Mouse (Mus musculus): ENCODE measurements around the gene Slc28a1.

GRCm38 (mm10) chr7:81137292-81137691 is 22.7 kb downstream of the Slc28a1 start:
- TF ChIP-seq POLR2A (IDR thresholded peaks at IDR 0.05; ENCODE audit: insufficient read depth, low read depth, low read length) (no peak), CTCF (IDR thresholded peaks at IDR 0.05; ENCODE audit: insufficient read depth, low read depth, low read length) (no peak)
